Mouse (Mus musculus) kidney, postnatal 25 days (tissue): ENCODE measurements around the gene Asrgl1.

ENCODE experiments used
- DNase-seq, 2 experiments: peaks; one replicate each; pipeline ENCODE4 v3.0.0; 2021; ENCODE audit warnings: mixed read lengths in 2 of 2

Asrgl1 gene

DNA sequence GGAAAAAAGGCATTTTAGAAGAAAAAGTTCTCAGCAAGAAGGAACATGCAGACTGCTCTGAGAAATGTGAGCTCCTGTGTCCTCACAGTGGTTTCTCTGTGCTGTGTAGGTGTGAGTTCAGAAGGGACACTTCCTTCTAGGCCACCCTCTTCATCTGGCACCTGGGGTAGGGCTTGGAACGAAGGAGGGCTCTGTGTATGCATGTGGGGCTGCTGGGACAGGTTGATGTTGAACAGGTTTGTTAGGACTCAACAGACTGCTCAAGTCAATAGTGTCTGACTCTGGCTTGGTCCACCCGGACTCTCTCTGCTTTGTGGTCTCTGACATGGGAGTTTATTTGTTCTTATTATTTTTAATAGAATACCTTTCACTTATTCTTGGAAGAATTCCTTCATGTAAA is 65.1 kb downstream of the Asrgl1 start:
- DNase-seq, result no peak

DNA sequence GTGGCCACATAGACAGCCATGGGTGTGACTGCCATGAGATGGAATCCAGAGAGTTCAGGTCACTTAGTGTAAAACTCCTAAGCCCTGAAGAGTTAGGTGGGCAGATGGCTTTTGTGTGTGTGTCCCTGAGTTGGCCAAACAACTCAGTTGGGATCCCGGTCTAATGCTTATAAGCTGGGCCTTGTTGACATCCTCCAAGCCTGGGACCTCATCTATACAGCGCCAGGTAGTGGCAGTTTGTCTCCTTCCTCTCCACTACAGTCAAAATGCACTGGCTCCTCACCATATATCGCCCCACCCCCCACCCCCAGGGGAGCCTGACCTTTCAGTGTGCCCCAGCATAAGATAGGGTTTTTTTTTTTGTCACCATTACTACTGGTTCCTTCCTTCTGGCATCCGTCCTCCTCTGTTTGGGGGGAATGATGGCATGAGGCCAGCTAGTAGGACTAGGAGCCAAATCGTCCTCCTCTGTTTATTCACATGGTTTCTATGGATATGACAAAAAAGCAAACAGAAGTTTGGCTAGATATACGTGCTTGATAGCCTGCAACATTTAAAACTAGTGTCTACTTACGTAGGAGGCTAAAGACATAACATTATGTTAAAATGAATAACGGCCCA is 65.6 kb downstream of the Asrgl1 start:
- peak in 1 of 2 experiments; percentile 38 for DNase-seq

DNA sequence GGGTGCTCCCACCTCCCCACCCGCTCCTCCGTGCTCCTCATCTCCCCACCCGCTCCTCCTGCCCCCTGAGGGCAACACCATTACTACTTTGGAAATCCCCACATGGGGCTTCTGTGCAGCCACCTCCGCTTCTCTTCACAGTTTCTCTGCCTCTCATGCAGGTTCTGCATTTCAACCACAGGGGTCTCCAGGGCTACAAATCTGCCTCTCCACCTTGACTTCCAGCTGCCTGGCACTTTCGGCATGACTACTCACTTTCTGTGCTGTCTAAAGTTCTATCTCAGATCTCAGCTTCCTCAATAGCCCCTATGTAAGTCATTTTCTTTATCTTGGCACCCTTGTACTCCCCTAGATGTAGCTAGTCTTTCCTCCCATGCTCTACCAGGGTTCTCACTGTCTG is 68.1 kb downstream of the Asrgl1 start:
- no peak for DNase-seq

DNA sequence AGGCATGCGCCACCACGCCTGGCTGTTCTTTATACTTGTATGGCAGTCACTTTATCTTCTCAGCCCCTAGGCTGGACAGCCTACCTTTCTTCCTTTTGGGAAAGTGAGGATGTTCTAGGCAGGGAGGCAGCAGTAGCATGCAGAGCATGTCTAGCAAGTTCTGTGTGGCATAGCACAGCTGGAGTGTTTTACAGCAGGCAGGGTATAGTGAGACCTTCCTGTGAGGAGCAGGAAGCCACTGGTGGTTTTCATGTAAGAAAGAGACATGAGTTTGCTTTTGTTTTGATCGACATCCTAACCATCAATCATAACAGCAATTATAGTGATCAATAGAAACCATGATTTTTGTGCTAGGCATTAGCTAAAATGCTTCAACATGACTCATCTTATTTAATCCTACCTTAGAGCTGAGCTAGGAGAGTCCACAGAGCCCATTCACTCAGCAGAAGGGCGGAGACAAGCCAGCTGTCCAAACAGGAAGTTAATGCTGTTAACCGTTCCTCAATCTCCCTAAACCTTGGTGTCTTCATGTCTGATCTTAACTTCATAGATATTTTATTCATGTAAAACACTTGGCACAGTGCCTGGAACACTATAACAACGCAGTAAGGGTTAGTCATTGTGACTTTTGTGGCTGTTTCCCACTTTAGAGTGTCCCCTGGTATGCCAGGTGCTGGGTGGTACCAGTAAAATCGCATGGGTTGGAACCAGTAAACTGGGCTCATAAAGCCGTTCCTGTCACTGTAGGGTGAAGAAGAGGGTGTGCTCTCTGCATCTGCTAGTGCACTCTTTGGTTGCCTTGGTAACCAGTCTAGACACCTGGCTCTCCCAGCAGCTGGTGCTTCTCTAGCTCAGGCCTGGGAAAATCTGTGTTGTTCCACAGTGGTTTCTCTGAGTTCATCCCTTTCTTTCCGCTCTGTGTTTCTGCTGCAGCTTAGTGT is 69.5 kb downstream of the Asrgl1 start:
- no peak for DNase-seq

DNA sequence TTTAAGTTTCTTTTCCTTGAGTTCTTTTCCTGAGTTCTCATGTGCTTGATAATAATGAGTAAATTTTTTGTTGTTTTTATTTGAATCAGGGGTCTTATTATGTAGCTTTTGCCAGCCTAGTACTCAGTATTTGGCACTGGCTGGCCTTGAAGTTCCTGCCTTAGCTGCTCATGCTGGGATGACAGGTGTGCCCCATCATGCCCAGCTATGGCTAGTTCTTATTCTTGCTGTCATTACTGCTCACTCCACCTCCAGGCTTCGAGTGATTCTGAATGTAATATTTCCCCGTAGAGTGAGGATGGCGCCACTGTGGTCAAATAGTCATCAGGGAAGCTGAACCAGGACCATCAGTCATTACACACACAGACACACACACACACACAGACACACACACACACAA is 71.6 kb downstream of the Asrgl1 start:
- no peak for DNase-seq

DNA sequence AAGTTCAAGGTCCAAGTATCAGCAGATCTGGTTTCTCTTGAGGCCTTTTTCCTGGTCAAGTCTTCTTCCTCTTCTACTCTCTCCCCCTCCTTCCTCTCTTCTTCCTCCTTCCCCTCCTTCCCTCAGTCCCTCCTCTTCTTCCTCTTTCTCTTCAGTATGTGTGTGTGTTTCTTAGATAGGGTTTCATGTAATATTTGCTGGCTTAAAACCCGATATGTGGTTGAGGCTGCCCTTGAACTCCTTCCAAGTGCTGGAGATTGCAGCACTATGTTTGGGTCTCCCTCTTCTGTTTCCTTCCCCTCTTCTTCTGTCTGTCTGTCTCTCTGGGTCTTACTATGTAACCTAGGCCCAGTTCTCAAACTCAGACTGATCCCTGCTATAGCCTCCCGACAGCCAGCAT is 72.6 kb downstream of the Asrgl1 start:
- no peak for DNase-seq

DNA sequence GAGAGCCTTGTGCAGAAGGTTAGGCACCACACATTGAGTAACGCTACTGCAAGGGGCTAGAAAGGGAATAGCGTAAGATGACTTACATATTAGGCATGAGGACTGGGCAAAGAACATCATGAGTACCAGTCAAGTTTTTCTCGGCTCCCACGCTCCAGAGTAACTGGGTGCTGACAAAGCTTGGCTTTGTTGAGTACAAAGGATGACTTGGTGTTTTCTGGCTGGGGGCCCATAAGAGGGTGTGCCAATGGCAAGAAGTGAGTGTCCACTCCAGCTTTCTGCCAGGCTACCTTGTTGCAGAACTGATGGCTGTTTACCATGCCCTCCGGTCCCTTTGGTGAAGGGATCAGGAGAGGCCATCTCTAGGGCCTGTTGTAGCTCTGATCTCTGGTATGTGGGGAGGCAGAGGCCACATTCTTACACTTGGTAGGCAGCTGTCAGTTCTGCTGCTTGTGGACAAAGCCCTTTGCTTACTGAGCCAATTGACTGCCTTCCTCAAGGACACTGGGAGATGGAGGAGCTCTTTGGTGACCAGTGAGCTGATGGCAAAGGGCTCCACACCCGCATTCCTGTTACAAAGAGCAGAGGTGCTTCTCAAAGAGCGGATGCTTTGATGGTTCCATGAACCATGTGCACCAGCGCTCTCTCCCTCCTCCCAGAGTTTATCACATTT is 74.1 kb downstream of the Asrgl1 start:
- DNase-seq, result peak; percentile 61 to 67

DNA sequence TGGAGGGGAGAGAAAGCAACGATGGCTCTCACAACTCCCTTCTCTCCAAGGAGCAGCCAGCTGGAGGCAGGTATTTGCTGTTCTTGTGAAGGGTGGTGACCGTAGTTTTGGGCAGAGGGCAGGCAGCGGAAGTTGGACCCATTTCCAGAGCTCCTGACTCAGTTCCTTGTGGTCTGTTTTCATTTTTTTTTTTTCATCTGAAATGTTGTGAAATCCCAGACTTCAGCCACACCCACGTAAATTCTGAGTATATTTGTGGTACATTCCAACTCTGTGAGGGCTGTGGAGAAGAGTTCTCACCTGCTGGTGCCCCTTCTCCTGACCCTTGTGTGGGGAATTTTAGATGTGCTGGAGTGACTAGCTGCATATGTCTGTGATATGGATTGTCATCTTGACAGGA is 75.3 kb downstream of the Asrgl1 start:
- no peak for DNase-seq
